ENCODE assay signal across 15 mouse cellular contexts in the genomic region with DNA sequence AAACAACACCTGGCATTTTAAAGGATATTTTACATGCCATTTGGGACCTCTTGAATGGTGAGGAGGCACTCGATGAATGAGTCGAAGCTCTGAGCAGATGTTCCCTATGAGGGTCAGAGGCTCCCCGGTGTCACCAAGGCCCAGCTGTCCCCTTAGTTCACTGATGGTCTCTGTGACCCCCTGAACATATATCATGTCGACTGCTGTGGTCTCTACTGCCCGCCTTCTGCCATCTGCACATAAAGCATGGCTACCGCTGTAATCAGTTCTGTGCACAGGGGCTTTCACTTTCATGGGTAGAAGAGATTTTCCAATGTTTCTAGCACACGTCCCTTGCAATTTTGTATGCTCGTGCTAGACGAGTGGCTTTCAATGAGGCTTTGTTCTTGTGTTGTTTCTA.
"Had no signal": no experiment of that assay in that cellular context is flagged by ENCODE, and none has a peak within 500 bp of the region (broad histone marks: within the 10 kb centered on the region; RNA-seq: fewer than 3 reads in every experiment).

No protein-coding gene starts in this region.

- H3K4me2 ChIP-seq: kidney, embryonic 15.5 days; limb, embryonic 15.5 days; liver, embryonic 12.5 days; lung, embryonic 15.5 days; stomach, embryonic 15.5 days had no signal

- H3K9me3 ChIP-seq: kidney, embryonic 15.5 days; limb, embryonic 15.5 days; liver, embryonic 12.5 days; lung, embryonic 15.5 days; midbrain, embryonic 10.5 days; stomach, embryonic 15.5 days had no signal

- H3K4me1 ChIP-seq: kidney, embryonic 15.5 days; limb, embryonic 15.5 days; liver, embryonic 12.5 days; lung, embryonic 15.5 days; midbrain, embryonic 10.5 days; stomach, embryonic 15.5 days had no signal

- H3K4me3 ChIP-seq: kidney, embryonic 15.5 days; limb, embryonic 15.5 days; liver, embryonic 12.5 days; lung, embryonic 15.5 days; midbrain, embryonic 10.5 days; myocyte; stomach, embryonic 15.5 days had no signal

- H3K9ac ChIP-seq: kidney, embryonic 15.5 days; limb, embryonic 15.5 days; liver, embryonic 12.5 days; lung, embryonic 15.5 days; stomach, embryonic 15.5 days had no signal

- H3K27me3 ChIP-seq: kidney, embryonic 15.5 days; limb, embryonic 15.5 days; liver, embryonic 12.5 days; lung, embryonic 15.5 days; stomach, embryonic 15.5 days had no signal

- DNase-seq: kidney, adult 2 months; kidney, postnatal 14 days; lung, postnatal 14 days; midbrain, embryonic 14.5 days; retina, postnatal 1 day; right cerebral cortex, postnatal 14 days; thymus, adult 2 months; thymus, postnatal 25 days had no signal

- H3K36me3 ChIP-seq: kidney, embryonic 15.5 days; limb, embryonic 15.5 days; liver, embryonic 12.5 days; lung, embryonic 15.5 days; midbrain, embryonic 10.5 days; stomach, embryonic 15.5 days had no signal

- ATAC-seq: liver, embryonic 12.5 days had no signal

- H3K27ac ChIP-seq: kidney, embryonic 15.5 days; limb, embryonic 15.5 days; liver, embryonic 12.5 days; lung, embryonic 15.5 days; midbrain, embryonic 10.5 days; stomach, embryonic 15.5 days had no signal
